Comparison of ENCODE assay signal across 21 mouse cellular contexts in genomic region chr6:50205093-50205492, GRCm38 (mm10).
"Had no signal": no experiment of that assay in that cellular context is flagged by ENCODE, and none has a peak within 500 bp of the region (broad histone marks: within the 10 kb centered on the region; RNA-seq: fewer than 3 reads in every experiment).

No protein-coding gene starts in this region.

- H3K36me3 ChIP-seq: liver, embryonic 12.5 days; liver, embryonic 15.5 days; lung, embryonic 15.5 days; midbrain, embryonic 15.5 days; stomach, embryonic 15.5 days had no signal

- H3K27me3 ChIP-seq: liver, embryonic 12.5 days; liver, embryonic 15.5 days; lung, embryonic 15.5 days; midbrain, embryonic 12.5 days; midbrain, embryonic 15.5 days; neural tube, embryonic 12.5 days; neural tube, embryonic 15.5 days; stomach, embryonic 15.5 days had no signal

- H3K27ac ChIP-seq: left cerebral cortex, adult 2 months; liver, embryonic 12.5 days; liver, embryonic 15.5 days; lung, embryonic 15.5 days; midbrain, embryonic 12.5 days; midbrain, embryonic 15.5 days; neural tube, embryonic 12.5 days; neural tube, embryonic 15.5 days; stomach, embryonic 15.5 days had no signal

- DNase-seq: kidney, adult 18-20 months; kidney, adult 9 months; kidney, postnatal 36 days; layer of hippocampus, postnatal 36 days; lung, adult 18-20 months; lung, postnatal 10 days; lung, postnatal 36 days; right cerebral cortex, adult 18-20 months; right cerebral cortex, postnatal 14 days; right cerebral cortex, postnatal 4 days; spleen, adult 18-20 months; thymus, postnatal 25 days had no signal

- H3K9ac ChIP-seq: liver, embryonic 12.5 days; liver, embryonic 15.5 days; lung, embryonic 15.5 days; midbrain, embryonic 12.5 days; midbrain, embryonic 15.5 days; neural tube, embryonic 12.5 days; neural tube, embryonic 15.5 days; stomach, embryonic 15.5 days had no signal

- H3K4me1 ChIP-seq: liver, embryonic 12.5 days; liver, embryonic 15.5 days; lung, embryonic 15.5 days; midbrain, embryonic 12.5 days; midbrain, embryonic 15.5 days; neural tube, embryonic 12.5 days; neural tube, embryonic 15.5 days; stomach, embryonic 15.5 days had no signal

- ATAC-seq: liver, embryonic 12.5 days; midbrain, embryonic 15.5 days had no signal

- H3K4me3 ChIP-seq: left cerebral cortex, adult 2 months; liver, embryonic 12.5 days; liver, embryonic 15.5 days; lung, embryonic 15.5 days; midbrain, embryonic 12.5 days; midbrain, embryonic 15.5 days; neural tube, embryonic 12.5 days; neural tube, embryonic 15.5 days; stomach, embryonic 15.5 days had no signal

- H3K4me2 ChIP-seq: liver, embryonic 12.5 days; liver, embryonic 15.5 days; lung, embryonic 15.5 days; midbrain, embryonic 12.5 days; midbrain, embryonic 15.5 days; neural tube, embryonic 12.5 days; neural tube, embryonic 15.5 days; stomach, embryonic 15.5 days had no signal

- H3K9me3 ChIP-seq: liver, embryonic 12.5 days; liver, embryonic 15.5 days; lung, embryonic 15.5 days; midbrain, embryonic 12.5 days; midbrain, embryonic 15.5 days; neural tube, embryonic 12.5 days; neural tube, embryonic 15.5 days; stomach, embryonic 15.5 days had no signal
